Mouse (Mus musculus) testis, adult 2 months (tissue): ENCODE measurements around the gene Atg7. TPM values are rescaled to one million over a fixed set of nuclear protein-coding genes. Genes with fewer than 3 reads are reported as not detected.
"Not testable (repeated sequence)": the region's sequence is repeated elsewhere in the genome, so short reads cannot be mapped to it uniquely, and the experiment has no call there.

Experiments used
- H3K27ac ChIP-seq: fragments of 200-500 bp; 2 replicates; pipeline ENCODE4 v1.5.1; 2012; ENCODE audit warnings: low read depth, low read length; ENCODE audit not compliant: control insufficient read depth, insufficient read depth
- H3K27me3 ChIP-seq: fragments of 200-500 bp; 2 replicates; pipeline ENCODE4 v1.6.1; 2012; ENCODE audit warnings: mild to moderate bottlenecking, low read length, moderate library complexity; ENCODE audit not compliant: control insufficient read depth, insufficient read depth
- H3K36me3 ChIP-seq: fragments of 200-500 bp; 2 replicates; pipeline ENCODE4 v1.6.1; 2012; ENCODE audit warnings: mild to moderate bottlenecking, low read length; ENCODE audit not compliant: control insufficient read depth, insufficient read depth
- H3K4me1 ChIP-seq: fragments of 200-500 bp; 2 replicates; pipeline ENCODE4 v1.6.1; 2012; ENCODE audit warnings: low read length; ENCODE audit not compliant: control insufficient read depth, insufficient read depth
- H3K4me3 ChIP-seq: fragments of 200-500 bp; 2 replicates; pipeline ENCODE4 v1.5.1; 2012; ENCODE audit warnings: low read depth, mild to moderate bottlenecking, low read length, moderate library complexity, mixed read lengths; ENCODE audit not compliant: control insufficient read depth
- CTCF ChIP-seq: fragments of 200-500 bp; IDR thresholded peaks from 2 replicates; pipeline ENCODE4 v1.5.1; 2012; ENCODE audit warnings: low read depth, mild to moderate bottlenecking, inconsistent platforms, low read length, moderate library complexity; ENCODE audit not compliant: control insufficient read depth, insufficient read depth, insufficient replicate concordance
- POLR2A ChIP-seq: fragments of 200-500 bp; IDR thresholded peaks from 2 replicates; pipeline ENCODE4 v1.6.1; 2012; ENCODE audit warnings: low read depth, mild to moderate bottlenecking, inconsistent platforms, low read length, moderate library complexity; ENCODE audit not compliant: control insufficient read depth
- polyA plus RNA-seq: library from polyadenylated mRNA; depleted of rRNA; stranded (reverse); fragments of >200 nt; gene quantifications from 2 replicates; pipeline ENCODE4 v1.2.3, GENCODE M21; 2012

Gene Atg7
- polyA plus RNA-seq, 1 experiment = 52.0 TPM

GRCm38 (mm10) chr6:114882675-114883074 lies 239.8 kb downstream of the Atg7 start:
- no peak overlapping the region for H3K4me3 ChIP-seq
- no peaks in the 10 kb centered on the region for H3K27me3 ChIP-seq
- no peak overlapping the region; the same call in 1 of the 2 replicates for H3K27ac ChIP-seq

GRCm38 (mm10) chr6:114883261-114883740 lies 240.4 kb downstream of the Atg7 start:
- TF ChIP-seq POLR2A = no peak
- TF ChIP-seq CTCF = no peak
- H3K27me3 ChIP-seq = no peaks in the 10 kb centered on the region
- H3K4me3 ChIP-seq = no peak overlapping the region
- peaks cover 2% of the 10 kb centered on the region; the same call in 1 of the 2 replicates for H3K4me1 ChIP-seq
- H3K27ac ChIP-seq = peak overlapping the region; percentile 34
- H3K36me3 ChIP-seq = no peaks in the 10 kb centered on the region

More at GRCm38 (mm10) chr6:114882675-114883074, 239.8 kb downstream of the Atg7 start:
- no peaks in the 10 kb centered on the region for H3K36me3 ChIP-seq
- H3K4me1 ChIP-seq = peaks cover 2% of the 10 kb centered on the region; the same call in 1 of the 2 replicates
- TF ChIP-seq CTCF = no peak
- no peak for TF ChIP-seq POLR2A

GRCm38 (mm10) chr6:114885129-114885528 lies 242.2 kb downstream of the Atg7 start:
- TF ChIP-seq CTCF (no peak), POLR2A (no peak)
- no peaks in the 10 kb centered on the region for H3K36me3 ChIP-seq
- H3K27ac ChIP-seq = no peak overlapping the region
- H3K4me1 ChIP-seq = peaks cover 2% of the 10 kb centered on the region; the same call in 1 of the 2 replicates
- H3K4me3 ChIP-seq = no peak overlapping the region
- H3K27me3 ChIP-seq = no peaks in the 10 kb centered on the region

GRCm38 (mm10) chr6:114886012-114886411 lies 243.1 kb downstream of the Atg7 start:
- H3K36me3 ChIP-seq = no peaks in the 10 kb centered on the region
- no peak for TF ChIP-seq POLR2A
- H3K27ac ChIP-seq = no peak overlapping the region
- H3K4me1 ChIP-seq = peaks cover 2% of the 10 kb centered on the region; the same call in 1 of the 2 replicates
- no peak overlapping the region for H3K4me3 ChIP-seq
- no peaks in the 10 kb centered on the region for H3K27me3 ChIP-seq

GRCm38 (mm10) chr6:114886504-114887361 lies 243.8 kb downstream of the Atg7 start:
- Histone ChIP-seq H3K27me3 (no peaks in the 10 kb centered on the region), H3K27ac (no peak overlapping the region), H3K36me3 (no peaks in the 10 kb centered on the region), H3K4me1 (peaks cover 2% of the 10 kb centered on the region; the same call in 1 of the 2 replicates), H3K4me3 (no peak overlapping the region)
- TF ChIP-seq CTCF (no peak), POLR2A (no peak)

GRCm38 (mm10) chr6:114888922-114889321 lies 246.0 kb downstream of the Atg7 start:
- Histone ChIP-seq H3K4me1 (no peaks in the 10 kb centered on the region; the same call in 1 of the 2 replicates), H3K36me3 (no peaks in the 10 kb centered on the region), H3K27me3 (no peaks in the 10 kb centered on the region), H3K4me3 (no peak overlapping the region), H3K27ac (no peak overlapping the region)
- TF ChIP-seq CTCF (peak; percentile 22; the same call in 1 of the 2 replicates), POLR2A (no peak)

- not testable (repeated sequence) for H3K4me3 ChIP-seq, H3K27ac ChIP-seq, H3K27me3 ChIP-seq, H3K36me3 ChIP-seq, H3K4me1 ChIP-seq
Observed at GRCm38 (mm10) chr6:114889971-114890370, 247.1 kb downstream of the Atg7 start.
